Mouse (Mus musculus) cortical plate, adult 2 months (tissue): ENCODE results near the gene Pigl. TPM values are rescaled to one million over a fixed set of nuclear protein-coding genes. Genes with fewer than 3 reads are reported as not detected.

Source experiments
- H3K27ac ChIP-seq: fragments of 200-500 bp; 2 replicates; pipeline ENCODE4 v1.5.1; 2012; ENCODE audit warnings: low read length, control low read depth, inconsistent platforms; ENCODE audit not compliant: insufficient read depth
- H3K4me1 ChIP-seq: fragments of 200-500 bp; 2 replicates; pipeline ENCODE4 v1.6.1; 2011; ENCODE audit warnings: low read length; ENCODE audit not compliant: control insufficient read depth, insufficient read depth
- H3K4me3 ChIP-seq: fragments of 200-500 bp; 2 replicates; pipeline ENCODE4 v1.5.1; 2011; ENCODE audit warnings: mild to moderate bottlenecking, low read length, control low read depth; ENCODE audit not compliant: insufficient read depth
- CTCF ChIP-seq: fragments of 200-500 bp; IDR thresholded peaks from 2 replicates; pipeline ENCODE4 v1.5.1; 2011; ENCODE audit warnings: mild to moderate bottlenecking, control low read depth, low read length; ENCODE audit not compliant: insufficient read depth; ENCODE audit errors: extremely low read depth
- POLR2A ChIP-seq: fragments of 200-500 bp; IDR thresholded peaks from 2 replicates; pipeline ENCODE4 v1.6.1; 2011; ENCODE audit warnings: mild to moderate bottlenecking, low read length, control low read depth; ENCODE audit not compliant: insufficient read depth; ENCODE audit errors: extremely low read depth
- polyA plus RNA-seq: library from polyadenylated mRNA; depleted of rRNA; stranded (reverse); fragments of >200 nt; gene quantifications from 2 replicates; pipeline ENCODE4 v1.2.3, GENCODE M21; 2012

Pigl gene
- polyA plus RNA-seq, 1 experiment = 8.9 TPM

- H3K27ac ChIP-seq = no peak overlapping the region
- H3K4me3 ChIP-seq = no peak overlapping the region
- no peak for TF ChIP-seq POLR2A
- TF ChIP-seq CTCF = no peak
- H3K4me1 ChIP-seq = no peaks in the 10 kb centered on the region
These were observed 53.4 kb downstream of the Pigl start for GRCm38 (mm10) chr11:62511444-62512202.

- TF ChIP-seq CTCF (no peak), POLR2A (no peak)
These were observed 54.3 kb downstream of the Pigl start for GRCm38 (mm10) chr11:62512529-62513080.

GRCm38 (mm10) chr11:62513311-62513710 is 55.1 kb downstream of the Pigl start:
- H3K4me3 ChIP-seq = no peak overlapping the region
- TF ChIP-seq POLR2A = no peak
- TF ChIP-seq CTCF = no peak
- H3K4me1 ChIP-seq = no peaks in the 10 kb centered on the region
- H3K27ac ChIP-seq = no peak overlapping the region

More at GRCm38 (mm10) chr11:62512529-62513080, 54.3 kb downstream of the Pigl start:
- Histone ChIP-seq H3K27ac (no peak overlapping the region), H3K4me3 (no peak overlapping the region), H3K4me1 (no peaks in the 10 kb centered on the region)

GRCm38 (mm10) chr11:62518991-62519390 is 60.7 kb downstream of the Pigl start:
- Histone ChIP-seq H3K27ac (no peak overlapping the region), H3K4me3 (no peak overlapping the region)
- TF ChIP-seq CTCF (no peak), POLR2A (no peak)

GRCm38 (mm10) chr11:62522283-62522682 is 64.0 kb downstream of the Pigl start:
- H3K27ac ChIP-seq = no peak overlapping the region
- H3K4me3 ChIP-seq = no peak overlapping the region
- H3K4me1 ChIP-seq = no peaks in the 10 kb centered on the region
- TF ChIP-seq POLR2A = no peak
- TF ChIP-seq CTCF = no peak

More at GRCm38 (mm10) chr11:62518991-62519390, 60.7 kb downstream of the Pigl start:
- H3K4me1 ChIP-seq = no peaks in the 10 kb centered on the region

- H3K4me3 ChIP-seq = no peak overlapping the region
- no peak overlapping the region for H3K27ac ChIP-seq
- H3K4me1 ChIP-seq = no peaks in the 10 kb centered on the region
- no peak for TF ChIP-seq CTCF
- TF ChIP-seq POLR2A = no peak
These were observed 78.8 kb downstream of the Pigl start for GRCm38 (mm10) chr11:62537089-62537488.

GRCm38 (mm10) chr11:62537590-62537989 is 79.3 kb downstream of the Pigl start:
- no peak overlapping the region; the same call in 1 of the 2 replicates for H3K4me3 ChIP-seq
- H3K4me1 ChIP-seq = no peaks in the 10 kb centered on the region
- no peak for TF ChIP-seq POLR2A
- no peak for TF ChIP-seq CTCF
- H3K27ac ChIP-seq = no peak overlapping the region

- Histone ChIP-seq H3K27ac (peak overlapping the region; percentile 65; the same call in 1 of the 2 replicates), H3K4me1 (no peaks in the 10 kb centered on the region), H3K4me3 (peak overlapping the region; percentile 53)
- TF ChIP-seq CTCF (no peak), POLR2A (no peak)
These were observed 80.2 kb downstream of the Pigl start for GRCm38 (mm10) chr11:62538321-62539088.

- peak within 1 kb of the TSS; percentile 65 for H3K27ac ChIP-seq
- H3K4me3 ChIP-seq = peak within 1 kb of the TSS; percentile 53
- H3K4me1 ChIP-seq = no peaks in the 10 kb centered on the region
- TF ChIP-seq CTCF (no peak), POLR2A (no peak)
These were observed 81.0 kb downstream of the Pigl start, which contains the start of gene Cenpv for GRCm38 (mm10) chr11:62539089-62539890. Cenpv (minus strand) TSS chr11:62539261.
